Mouse (Mus musculus) neural tube, embryonic 14.5 days (tissue): ENCODE data around the gene Zfp36l2. TPM values are rescaled to one million over a fixed set of nuclear protein-coding genes. Genes with fewer than 3 reads are reported as not detected.
"Not testable (repeated sequence)": the region's sequence is repeated elsewhere in the genome, so short reads cannot be mapped to it uniquely, and the experiment has no call there.

Source experiments
- ATAC-seq: fragments of 200-750 bp; cut with Nextera tagmentation; 2 replicates; pipeline ENCODE4 v1.8.0; 2017; ENCODE audit warnings: low read depth, mild to moderate bottlenecking, moderate TSS enrichment, moderate library complexity
- H3K27ac ChIP-seq: fragments of 300-500 bp; sonication (generic); 2 replicates; pipeline ENCODE4 v1.5.1; 2014; ENCODE audit warnings: low read depth, mild to moderate bottlenecking, control low read depth, low read length, moderate library complexity, mixed read lengths
- H3K27me3 ChIP-seq: fragments of 300-500 bp; sonication (generic); 2 replicates; pipeline ENCODE4 v1.6.1; 2014; ENCODE audit warnings: low read length; ENCODE audit not compliant: control insufficient read depth, insufficient read depth
- H3K36me3 ChIP-seq: fragments of 300-500 bp; sonication (generic); 2 replicates; pipeline ENCODE4 v1.6.1; 2014; ENCODE audit warnings: low read length, mixed read lengths; ENCODE audit not compliant: control insufficient read depth, insufficient read depth
- H3K4me1 ChIP-seq: fragments of 300-500 bp; sonication (generic); 2 replicates; pipeline ENCODE4 v1.6.1; 2014; ENCODE audit warnings: low read length; ENCODE audit not compliant: control insufficient read depth, insufficient read depth
- H3K4me2 ChIP-seq: fragments of 300-500 bp; sonication (generic); 2 replicates; pipeline ENCODE4 v1.6.1; 2014; ENCODE audit warnings: mild to moderate bottlenecking, low read depth, low read length, control low read depth
- H3K4me3 ChIP-seq: fragments of 300-500 bp; sonication (generic); 2 replicates; pipeline ENCODE4 v1.5.1; 2014; ENCODE audit warnings: low read depth, low read length, control low read depth, mixed read lengths
- H3K9ac ChIP-seq: fragments of 300-500 bp; sonication (generic); replicated peaks from 2 replicates; pipeline ENCODE4 v1.6.1; 2014; ENCODE audit warnings: low read depth, mild to moderate bottlenecking, control low read depth, low read length, mixed read lengths
- H3K9me3 ChIP-seq: fragments of 300-500 bp; sonication (generic); 2 replicates; pipeline ENCODE4 v1.6.1; 2016; ENCODE audit warnings: low read length; ENCODE audit not compliant: control insufficient read depth
- WGBS: fragments of 180-500 bp; shearing (Covaris S2); extraction: QIAGEN DNeasy Blood & Tissue Kit; methylation state at CpG from one replicate; pipeline ENCODE4 v1.1.7; 2014; 5-methylcytosine and 5-hydroxymethylcytosine counted together
- polyA plus RNA-seq: library from polyadenylated mRNA; unstranded; fragments of >200 nt; fragmentation: Nextera tagmentation; extraction: Ambion mirVana; gene quantifications from 2 replicates; pipeline ENCODE4 v1.2.1, GENCODE M21; 2014

Zfp36l2 gene
- polyA plus RNA-seq, 1 experiment from 2014 or later, result 4.8 TPM

GRCm38 (mm10) chr17:84224217-84224887, 36.6 kb upstream of the Zfp36l2 start:
- Histone ChIP-seq H3K9me3 (no peaks in the 10 kb centered on the region), H3K4me3 (no peak overlapping the region), H3K27me3 (no peaks in the 10 kb centered on the region), H3K9ac (no peak overlapping the region), H3K4me2 (no peak overlapping the region), H3K27ac (no peak overlapping the region), H3K4me1 (no peaks in the 10 kb centered on the region), H3K36me3 (peaks cover 9% of the 10 kb centered on the region)
- no peak for ATAC-seq
- WGBS, result 52% methylated on average over 15 of the region's 15 CpGs

- not testable (repeated sequence) for H3K27me3 ChIP-seq, H3K4me2 ChIP-seq, H3K4me3 ChIP-seq, H3K9me3 ChIP-seq, H3K9ac ChIP-seq, H3K27ac ChIP-seq, H3K36me3 ChIP-seq, H3K4me1 ChIP-seq, ATAC-seq
- WGBS, result 100% methylated on average over 2 of the region's 2 CpGs
Observed at GRCm38 (mm10) chr17:84218841-84219240, 31.1 kb upstream of the Zfp36l2 start.

- no peak overlapping the region for H3K4me3 ChIP-seq
- H3K4me2 ChIP-seq, result no peak overlapping the region
- no peak for ATAC-seq
- WGBS, result 52% methylated on average over 3 of the region's 3 CpGs
- no peaks in the 10 kb centered on the region for H3K36me3 ChIP-seq
- no peaks in the 10 kb centered on the region for H3K27me3 ChIP-seq
- no peaks in the 10 kb centered on the region for H3K4me1 ChIP-seq
- H3K9me3 ChIP-seq, result no peaks in the 10 kb centered on the region
- H3K27ac ChIP-seq, result no peak overlapping the region
- H3K9ac ChIP-seq, result no peak overlapping the region
Observed at GRCm38 (mm10) chr17:84217696-84218095, 29.9 kb upstream of the Zfp36l2 start.

DNA sequence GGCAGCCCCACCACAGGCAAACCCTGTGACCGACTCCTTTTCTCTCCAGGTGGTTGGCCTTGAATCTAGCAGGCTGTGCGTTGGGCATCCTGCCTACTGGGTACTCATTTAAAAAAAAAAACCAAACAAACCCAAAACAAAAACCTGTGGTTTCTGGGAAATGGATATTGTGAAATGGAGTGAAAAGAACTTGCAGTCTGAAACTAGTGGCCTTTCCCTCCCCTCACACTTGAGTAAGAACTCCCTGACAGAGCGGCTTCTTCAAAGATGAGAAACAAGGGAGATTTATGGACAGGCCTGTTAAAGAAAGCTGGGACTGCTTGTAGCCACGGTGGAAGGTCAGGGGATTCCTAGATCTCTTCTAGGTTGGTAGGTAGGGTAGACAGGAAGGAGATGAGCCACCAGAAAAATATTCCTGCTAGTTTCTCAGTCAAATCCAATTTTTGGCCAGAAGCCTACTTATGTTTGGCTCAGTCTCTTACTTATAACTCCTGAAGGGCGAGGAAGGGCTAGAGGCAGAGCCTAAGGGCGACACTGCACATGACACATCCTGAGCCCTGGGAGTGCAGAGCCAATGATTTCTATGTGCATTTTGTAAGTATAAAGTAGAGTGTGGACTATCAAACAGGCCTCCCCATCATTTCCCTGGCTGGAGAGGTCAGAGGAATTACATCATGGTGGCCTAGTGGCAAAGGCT, 27.7 kb upstream of the Zfp36l2 start:
- Histone ChIP-seq H3K4me2 (no peak overlapping the region), H3K9ac (no peak overlapping the region), H3K4me1 (no peaks in the 10 kb centered on the region), H3K36me3 (no peaks in the 10 kb centered on the region), H3K27ac (no peak overlapping the region), H3K4me3 (no peak overlapping the region), H3K9me3 (no peaks in the 10 kb centered on the region), H3K27me3 (no peaks in the 10 kb centered on the region)
- no peak for ATAC-seq
- 61% methylated on average over 6 of the region's 6 CpGs for WGBS

DNA sequence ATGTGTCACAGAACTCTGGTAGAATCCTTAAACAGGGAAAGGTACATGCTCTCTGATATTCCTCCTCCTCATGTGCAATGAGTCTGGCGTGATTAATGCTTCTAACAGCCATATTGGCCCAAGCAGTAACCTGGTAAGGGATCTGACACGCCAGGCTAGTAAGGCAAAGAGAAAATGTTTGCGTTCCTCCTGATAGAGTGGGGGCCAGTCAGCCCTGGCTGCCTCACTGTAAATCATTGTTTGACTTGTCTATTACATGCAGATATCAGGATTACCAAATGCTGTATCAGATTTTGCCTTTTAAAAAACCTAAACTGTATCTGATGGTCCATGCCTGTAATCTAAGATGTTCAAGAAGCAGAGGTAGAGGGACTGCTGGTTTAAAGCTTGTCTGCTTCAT, 25.7 kb upstream of the Zfp36l2 start:
- whole genome bisulfite sequencing, result 83% methylated on average over 3 of the region's 3 CpGs
- no peak overlapping the region for H3K4me2 ChIP-seq
- H3K9ac ChIP-seq, result no peak overlapping the region
- H3K4me3 ChIP-seq, result no peak overlapping the region
- H3K36me3 ChIP-seq, result no peaks in the 10 kb centered on the region
- no peaks in the 10 kb centered on the region for H3K9me3 ChIP-seq
- no peaks in the 10 kb centered on the region for H3K27me3 ChIP-seq
- ATAC-seq, result no peak
- no peaks in the 10 kb centered on the region for H3K4me1 ChIP-seq
- H3K27ac ChIP-seq, result no peak overlapping the region

- no peaks in the 10 kb centered on the region for H3K4me1 ChIP-seq
- no peak overlapping the region for H3K4me3 ChIP-seq
- no peaks in the 10 kb centered on the region for H3K27me3 ChIP-seq
- H3K4me2 ChIP-seq, result no peak overlapping the region
- H3K9ac ChIP-seq, result no peak overlapping the region
- no peaks in the 10 kb centered on the region for H3K9me3 ChIP-seq
- no peak overlapping the region for H3K27ac ChIP-seq
- WGBS, result 93% methylated on average over 3 of the region's 3 CpGs
- no peaks in the 10 kb centered on the region for H3K36me3 ChIP-seq
- ATAC-seq, result no peak
Observed at GRCm38 (mm10) chr17:84207611-84208010, 19.9 kb upstream of the Zfp36l2 start.

DNA sequence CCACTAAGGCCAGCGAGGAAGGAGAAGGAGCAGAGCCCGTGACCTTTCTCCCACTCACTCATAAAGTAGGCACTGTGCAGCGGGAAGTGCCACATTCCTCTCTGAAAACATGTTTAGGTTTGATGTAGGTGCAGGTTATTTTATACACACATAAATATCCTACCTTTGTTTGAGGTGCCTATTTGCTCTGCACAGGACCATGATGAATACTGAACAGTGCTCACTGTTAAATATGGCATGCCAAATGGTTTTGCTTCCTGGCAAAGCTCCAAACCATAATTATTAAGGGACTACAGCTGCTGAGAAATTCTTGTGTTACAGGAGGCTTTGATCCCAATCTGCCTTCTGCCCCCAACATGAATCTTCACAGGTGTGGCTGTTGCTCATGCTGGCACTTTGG, 18.5 kb upstream of the Zfp36l2 start:
- 86% methylated on average over 3 of the region's 3 CpGs for WGBS
- Histone ChIP-seq H3K36me3 (no peaks in the 10 kb centered on the region), H3K4me2 (no peak overlapping the region), H3K4me3 (no peak overlapping the region), H3K4me1 (no peaks in the 10 kb centered on the region), H3K27ac (no peak overlapping the region), H3K27me3 (no peaks in the 10 kb centered on the region), H3K9me3 (no peaks in the 10 kb centered on the region), H3K9ac (no peak overlapping the region)
- no peak for ATAC-seq

DNA sequence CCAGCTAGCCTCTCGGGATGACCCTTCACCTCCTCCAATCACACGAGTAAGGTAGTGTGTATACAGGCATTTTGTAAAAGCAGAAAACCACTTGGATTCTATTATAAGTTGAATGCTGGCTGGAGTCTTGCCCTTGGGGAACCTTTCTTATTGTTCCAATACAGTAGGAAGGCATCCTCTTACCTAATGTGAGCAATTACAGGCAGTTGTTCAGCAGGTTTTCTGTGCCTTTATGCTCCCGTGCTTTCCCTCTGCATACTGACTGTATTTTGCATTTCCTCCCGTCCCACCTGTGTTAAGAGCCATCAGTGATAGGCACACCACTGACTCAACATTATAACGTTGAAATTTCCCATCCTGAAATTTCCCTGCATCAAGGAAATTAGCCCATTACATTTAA, 17.2 kb upstream of the Zfp36l2 start:
- WGBS, result 85% methylated on average over 5 of the region's 5 CpGs

DNA sequence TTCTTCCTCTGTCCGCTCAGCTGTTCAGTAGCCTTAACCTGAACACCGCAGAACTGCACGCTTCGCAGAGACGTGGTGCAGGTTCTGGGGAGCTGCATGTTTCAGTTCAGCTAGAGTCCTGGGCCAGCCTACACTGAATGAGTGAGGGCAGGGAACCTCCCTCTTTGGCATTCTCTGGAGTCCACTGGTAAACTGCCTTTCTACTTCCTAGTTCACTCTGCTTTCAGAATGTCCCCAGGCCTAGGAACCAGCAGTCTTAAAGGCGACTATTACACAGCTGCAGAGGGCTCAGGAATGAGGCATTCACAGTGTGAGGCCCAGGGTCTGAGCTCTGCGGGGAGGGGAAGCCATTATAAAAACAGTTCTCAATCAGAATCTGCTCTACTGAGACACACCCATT, 15.6 kb upstream of the Zfp36l2 start:
- Histone ChIP-seq H3K9ac (no peak overlapping the region), H3K4me1 (no peaks in the 10 kb centered on the region), H3K27ac (no peak overlapping the region), H3K36me3 (no peaks in the 10 kb centered on the region), H3K4me3 (no peak overlapping the region), H3K9me3 (no peaks in the 10 kb centered on the region), H3K27me3 (no peaks in the 10 kb centered on the region), H3K4me2 (no peak overlapping the region)
- WGBS, result 54% methylated on average over 7 of the region's 7 CpGs
- ATAC-seq, result no peak

More for the DNA sequence above, 17.2 kb upstream of the Zfp36l2 start:
- Histone ChIP-seq H3K4me2 (no peak overlapping the region), H3K27ac (no peak overlapping the region), H3K4me1 (no peaks in the 10 kb centered on the region), H3K9ac (no peak overlapping the region), H3K4me3 (no peak overlapping the region), H3K9me3 (no peaks in the 10 kb centered on the region), H3K36me3 (no peaks in the 10 kb centered on the region), H3K27me3 (no peaks in the 10 kb centered on the region)
- no peak for ATAC-seq
